ENCODE assay signal across 25 mouse cellular contexts in the genomic region with DNA sequence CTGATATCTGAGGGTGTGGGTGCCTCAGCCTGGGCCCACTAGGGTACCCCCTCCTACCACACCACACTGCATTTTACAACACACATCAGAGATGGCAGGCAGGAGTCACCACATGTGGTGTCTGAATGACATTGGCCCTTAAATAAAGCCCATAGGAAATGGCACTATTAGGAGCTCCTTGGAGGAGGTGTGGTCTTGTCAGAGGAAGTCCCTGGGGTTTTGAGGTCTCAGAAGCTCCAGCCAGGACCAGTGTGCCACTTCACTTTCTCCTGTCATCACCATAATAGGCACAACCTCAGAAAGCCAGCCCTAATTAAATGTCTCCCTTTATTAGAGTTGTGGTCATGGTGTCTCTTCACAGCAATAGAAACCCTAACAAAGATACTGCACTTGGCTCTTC.
"Had no signal": no experiment of that assay in that cellular context is flagged by ENCODE, and none has a peak within 500 bp of the region (broad histone marks: within the 10 kb centered on the region; RNA-seq: fewer than 3 reads in every experiment).

No protein-coding gene starts in this region.

- DNase-seq: gastrocnemius, postnatal 14 days; gastrocnemius, postnatal 36 days; heart, adult 18-20 months; heart, postnatal 10 days; heart, postnatal 4 days; kidney, adult 2 months; kidney, adult 9 months; kidney, postnatal 14 days; kidney, postnatal 36 days; layer of hippocampus, adult 9-11 months; liver; liver, embryonic 13.5 days had no signal

- H3K9ac ChIP-seq: heart, embryonic 12.5 days; hindbrain, embryonic 13.5 days; intestine, embryonic 15.5 days; kidney, embryonic 15.5 days; limb, embryonic 12.5 days; liver, embryonic 13.5 days had no signal

- H3K36me3 ChIP-seq: heart, embryonic 10.5 days; heart, embryonic 12.5 days; hindbrain, embryonic 13.5 days; intestine, embryonic 15.5 days; kidney, embryonic 15.5 days; limb, embryonic 10.5 days; limb, embryonic 12.5 days; liver, embryonic 13.5 days had no signal

- ATAC-seq: hindbrain, embryonic 16.5 days; inflammation-experienced regulatory T-cells, adult 6 months; intestine, postnatal 0 days had no signal

- H3K27me3 ChIP-seq: heart, embryonic 12.5 days; hindbrain, embryonic 13.5 days; intestine, embryonic 15.5 days; kidney, embryonic 15.5 days; limb, embryonic 12.5 days; liver, embryonic 13.5 days had no signal

- H3K27ac ChIP-seq: heart, embryonic 10.5 days; hindbrain, embryonic 13.5 days; intestine, embryonic 15.5 days; kidney, embryonic 15.5 days; kidney, postnatal 0 days; left cerebral cortex, adult 2 months; limb, embryonic 10.5 days; limb, embryonic 12.5 days; liver, embryonic 13.5 days had no signal

- H3K9me3 ChIP-seq: heart, embryonic 10.5 days; heart, embryonic 12.5 days; hindbrain, embryonic 13.5 days; intestine, embryonic 15.5 days; kidney, embryonic 15.5 days; limb, embryonic 10.5 days; limb, embryonic 12.5 days; liver, embryonic 13.5 days had no signal

- H3K4me1 ChIP-seq: hindbrain, embryonic 13.5 days; kidney, embryonic 15.5 days; limb, embryonic 12.5 days had no signal

- H3K4me2 ChIP-seq: heart, embryonic 12.5 days; hindbrain, embryonic 13.5 days; intestine, embryonic 15.5 days; kidney, embryonic 15.5 days; limb, embryonic 12.5 days; liver, embryonic 11.5 days; liver, embryonic 13.5 days had no signal

- H3K4me3 ChIP-seq: heart, embryonic 10.5 days; heart, embryonic 12.5 days; hindbrain, embryonic 13.5 days; intestine, embryonic 15.5 days; kidney, embryonic 15.5 days; left cerebral cortex, adult 2 months; limb, embryonic 10.5 days; limb, embryonic 12.5 days; liver, embryonic 13.5 days had no signal
